Mouse (Mus musculus) hematopoietic stem cell, adult 5-6 weeks (primary cell): Measurements from ENCODE around the gene Exoc5. TPM values are rescaled to one million over a fixed set of nuclear protein-coding genes. Genes with fewer than 3 reads are reported as not detected.
"Not testable (repeated sequence)": the region's sequence is repeated elsewhere in the genome, so short reads cannot be mapped to it uniquely, and the experiment has no call there.

ENCODE experiments used
- ATAC-seq, 2 experiments: fragments of 125-278 bp in 1 of 2; replicated peaks in 1 of 2; 2 replicates each; pipeline ENCODE4 v1.8.0; 2016 to 2017; ENCODE audit warnings: inconsistent platforms in 2 of 2, mild to moderate bottlenecking in 2 of 2, moderate number of reproducible peaks in 2 of 2, low read depth in 1 of 2, moderate TSS enrichment in 1 of 2; ENCODE audit not compliant: low FRiP score in 2 of 2, poor library complexity in 2 of 2, severe bottlenecking in 2 of 2, insufficient read depth in 1 of 2, low TSS enrichment in 1 of 2
- total RNA-seq: library from RNA; stranded (forward); fragments of 172-1452, 232-1000 nt; gene quantifications from 2 replicates; pipeline ENCODE4 v1.2.3, GENCODE M21; 2017

Exoc5 gene
- 67.6 and 84.2 TPM in 2 replicates for total RNA-seq

- peak; percentile 87 to 92 for ATAC-seq
Observed at GRCm38 (mm10) chr14:49066274-49066823, at the start of gene Exoc5. Exoc5 (minus strand) TSS chr14:49066653.

GRCm38 (mm10) chr14:49091755-49092154 is 25.3 kb upstream of the Exoc5 start:
- not testable (repeated sequence) for ATAC-seq

- ATAC-seq, result no peak
Observed at GRCm38 (mm10) chr14:49091277-49091676, 24.8 kb upstream of the Exoc5 start.

- ATAC-seq, result no peak
Observed at GRCm38 (mm10) chr14:49090102-49090501, 23.6 kb upstream of the Exoc5 start.

GRCm38 (mm10) chr14:49089461-49090058 is 23.1 kb upstream of the Exoc5 start:
- no peak for ATAC-seq

- ATAC-seq, result no peak
Observed at GRCm38 (mm10) chr14:49088155-49089048, 21.9 kb upstream of the Exoc5 start.

- ATAC-seq, result no peak
Observed at GRCm38 (mm10) chr14:49086522-49086921, 20.1 kb upstream of the Exoc5 start.

GRCm38 (mm10) chr14:49078820-49079219 is 12.4 kb upstream of the Exoc5 start:
- ATAC-seq, result no peak

- ATAC-seq, result no peak
Observed at GRCm38 (mm10) chr14:49074361-49074760, 7.9 kb upstream of the Exoc5 start.

GRCm38 (mm10) chr14:49073896-49074295 is 7.4 kb upstream of the Exoc5 start:
- ATAC-seq, result no peak

GRCm38 (mm10) chr14:49072837-49073236 is 6.4 kb upstream of the Exoc5 start:
- no peak for ATAC-seq

GRCm38 (mm10) chr14:49065529-49066273 is 752 bp downstream of the Exoc5 start, which contains the start of gene Ap5m1:
Ap5m1 (plus strand) TSS chr14:49066097.
- ATAC-seq, result peak in 1 of 2 experiments; percentile 33; a peak in 2 of 4 replicates

- ATAC-seq, result no peak
Observed at GRCm38 (mm10) chr14:49063838-49064237, 2.6 kb downstream of the Exoc5 start.

- ATAC-seq, result no peak
Observed at GRCm38 (mm10) chr14:49049492-49049891, 17.0 kb downstream of the Exoc5 start.

- no peak for ATAC-seq
Observed at GRCm38 (mm10) chr14:49045610-49046009, 20.8 kb downstream of the Exoc5 start.

GRCm38 (mm10) chr14:49028991-49029390 is 37.5 kb downstream of the Exoc5 start:
- no peak for ATAC-seq

- ATAC-seq, result peak in 1 of 2 experiments; percentile 21; a peak in 1 of 4 replicates
Observed at GRCm38 (mm10) chr14:49027779-49028368, 38.6 kb downstream of the Exoc5 start.
